In the genomic region with DNA sequence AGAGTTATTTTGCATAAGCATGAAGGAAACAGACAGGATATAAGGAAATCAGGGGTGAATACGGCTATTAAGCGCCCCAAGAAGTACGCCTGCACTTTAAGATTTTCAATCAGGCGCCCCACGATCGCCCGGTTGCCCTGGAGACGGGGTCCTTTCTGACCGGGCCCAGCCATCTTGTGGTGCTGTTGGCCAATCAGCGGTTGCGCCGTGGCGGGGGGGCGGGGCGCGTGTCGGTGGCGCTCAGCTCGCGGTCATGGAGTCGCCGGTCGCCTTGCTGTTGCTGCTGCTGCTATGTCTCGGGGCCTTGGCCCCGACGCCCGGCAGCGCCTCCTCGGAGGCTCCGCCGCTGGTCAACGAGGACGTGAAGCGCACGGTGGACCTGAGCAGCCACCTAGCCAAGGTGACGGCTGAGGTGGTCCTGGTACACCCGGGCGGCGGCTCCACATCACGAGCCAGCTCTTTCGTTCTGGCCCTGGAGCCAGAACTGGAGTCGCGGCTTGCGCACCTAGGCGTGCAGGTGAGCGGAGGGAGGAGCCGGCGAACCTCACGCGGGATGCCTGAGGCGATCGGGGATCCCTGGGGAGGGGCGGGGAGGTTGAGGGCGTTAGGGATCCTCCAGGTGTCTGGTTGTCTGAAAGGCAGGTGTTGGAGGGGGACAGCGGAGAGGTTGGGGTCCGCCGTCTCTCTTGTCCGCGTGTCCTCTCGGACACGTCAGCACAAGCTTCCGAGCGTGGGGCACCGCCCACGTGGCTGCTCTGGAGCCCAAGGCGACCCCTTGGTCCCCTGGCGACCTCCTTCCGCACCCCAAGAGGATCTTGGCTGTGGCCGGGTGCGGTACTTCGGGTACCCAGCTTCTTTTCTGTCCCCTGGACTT, we compare ENCODE assay signal across 8 mouse cellular contexts. TPM values are rescaled to one million over a fixed set of nuclear protein-coding genes. Genes with fewer than 3 reads are reported as not detected.
DNase-seq lines count a peak whose midpoint lies in the region; ATAC-seq and TF ChIP-seq lines count a peak whose summit lies in the region.

Gene Rpn1 (plus strand): TSS at position 205 of the 874 bp plus-strand sequence.

- H3K27ac ChIP-seq in bone marrow macrophage, adult 2 months (ENCODE audit: insufficient read depth, low read depth, low read length): peak within 1 kb of the TSS; percentile 39
- no peak within 1 kb of the TSS; the same call in 1 of the 2 replicates for H3K27ac ChIP-seq in embryonic fibroblast, embryonic 13.5 days (ENCODE audit: insufficient read depth, low read length)
- H3K27ac ChIP-seq in heart, embryonic 10.5 days: peak within 1 kb of the TSS; percentile 94
- H3K27ac ChIP-seq in kidney, embryonic 15.5 days: peak within 1 kb of the TSS; percentile 71

- ATAC-seq in kidney, embryonic 15.5 days (replicated peaks; ENCODE audit: low FRiP score): peak; percentile 98
- ATAC-seq in monocyte, adult 5-6 weeks (replicated peaks; ENCODE audit: insufficient number of reproducible peaks, low FRiP score, low TSS enrichment, poor library complexity, severe bottlenecking): peak; percentile 95

- H3K27me3 ChIP-seq in heart, embryonic 10.5 days (ENCODE audit: insufficient read depth, poor library complexity, severe bottlenecking): peaks cover 11% of the 10 kb centered on the region; the same call in 1 of the 2 replicates
- H3K27me3 ChIP-seq in kidney, embryonic 15.5 days: peaks cover 4% of the 10 kb centered on the region; the same call in 1 of the 2 replicates

- H3K9me3 ChIP-seq in heart, embryonic 10.5 days: no peaks in the 10 kb centered on the region
- H3K9me3 ChIP-seq in kidney, embryonic 15.5 days (replicated peaks): no peaks in the 10 kb centered on the region

- H3K4me3 ChIP-seq in bone marrow macrophage, adult 2 months (ENCODE audit: insufficient read depth, low read length): peak within 1 kb of the TSS; percentile 99
- peak within 1 kb of the TSS; percentile 87 for H3K4me3 ChIP-seq in embryonic fibroblast, embryonic 13.5 days (ENCODE audit: insufficient read depth, low read length)
- H3K4me3 ChIP-seq in heart, embryonic 10.5 days: peak within 1 kb of the TSS; percentile 100
- peak within 1 kb of the TSS; percentile 69 for H3K4me3 ChIP-seq in kidney, embryonic 15.5 days (replicated peaks)

- no peak for TF ChIP-seq POLR2A in bone marrow macrophage, adult 2 months (IDR thresholded peaks at IDR 0.05; ENCODE audit: borderline replicate concordance, low read depth, low read length)
- peak; percentile 75 for TF ChIP-seq POLR2A in embryonic fibroblast, embryonic 13.5 days (IDR thresholded peaks at IDR 0.05; ENCODE audit: low read depth, low read length)

- TF ChIP-seq CTCF in bone marrow macrophage, adult 2 months (IDR thresholded peaks at IDR 0.05; ENCODE audit: low read depth, low read length): no peak
- TF ChIP-seq CTCF in embryonic fibroblast, embryonic 13.5 days (IDR thresholded peaks at IDR 0.05; ENCODE audit: borderline replicate concordance, insufficient read depth, low read length): no peak

- peak within 1 kb of the TSS; percentile 62 for H3K4me2 ChIP-seq in kidney, embryonic 15.5 days

- peak within 1 kb of the TSS; percentile 85 for H3K9ac ChIP-seq in kidney, embryonic 15.5 days

- peaks cover 17% of the 10 kb centered on the region for H3K36me3 ChIP-seq in heart, embryonic 10.5 days
- H3K36me3 ChIP-seq in kidney, embryonic 15.5 days: peaks cover 22% of the 10 kb centered on the region

- WGBS in heart, embryonic 10.5 days: under 1% methylated on average over 71 of the region's 71 CpGs
- under 1% methylated on average over 71 of the region's 71 CpGs for WGBS in kidney, embryonic 15.5 days

- DNase-seq in A20 (ENCODE audit: low read depth, low spot score) (peak; percentile 98), liver (peak; percentile 98)
- peak; percentile 98 for DNase-seq in heart, embryonic 10.5 days (ENCODE audit: low spot score)
- DNase-seq in spleen, postnatal 4 days (ENCODE audit: low spot score in 2 of 2): peak; percentile 99 to 100

- peaks cover 18% of the 10 kb centered on the region for H3K4me1 ChIP-seq in bone marrow macrophage, adult 2 months (ENCODE audit: control insufficient read depth, insufficient read depth, low read length)
- H3K4me1 ChIP-seq in embryonic fibroblast, embryonic 13.5 days (ENCODE audit: control insufficient read depth, insufficient read depth, low read length): peaks cover 9% of the 10 kb centered on the region
- H3K4me1 ChIP-seq in heart, embryonic 10.5 days: peaks cover 20% of the 10 kb centered on the region
- peaks cover 21% of the 10 kb centered on the region for H3K4me1 ChIP-seq in kidney, embryonic 15.5 days

RNA-seq across cellular contexts. Expression of gene Rpn1, which starts in this region (rescaled TPM):
- polyA plus RNA-seq in bone marrow macrophage, adult 2 months (2012; ENCODE audit: insufficient read depth, insufficient read length, missing spikeins): 148 and 185 TPM in 2 replicates
- polyA plus RNA-seq in embryonic fibroblast, embryonic 13.5 days (2011; ENCODE audit: insufficient read length, low read depth, missing spikeins): 336 and 384 TPM in 2 replicates
- 268 and 346 TPM in 2 replicates for polyA plus RNA-seq in heart, embryonic 10.5 days (2016; fragmentation: Nextera tagmentation; extraction: Ambion mirVana)
- 403 and 425 TPM in 2 replicates for polyA plus RNA-seq in kidney, embryonic 15.5 days (2015; fragmentation: Nextera tagmentation; extraction: Ambion mirVana)
- 66.8 to 91.7 TPM (median 77.6 TPM) in 3 replicates for total RNA-seq in monocyte, adult 5-6 weeks (2017)
